Mouse (Mus musculus): ENCODE measurements around the gene Mtnr1b. TPM values are rescaled to one million over a fixed set of nuclear protein-coding genes. Genes with fewer than 3 reads are reported as not detected.

Mtnr1b gene
- total RNA-seq, 2 experiments from 2014 or later, result not detected

GRCm38 (mm10) chr9:15813002-15813911, 61.1 kb downstream of the Mtnr1b start:
- no peak for ATAC-seq (replicated peaks; ENCODE audit: low FRiP score, low TSS enrichment, poor library complexity, severe bottlenecking)

- no peak for ATAC-seq (replicated peaks; ENCODE audit: low FRiP score, low TSS enrichment, poor library complexity, severe bottlenecking)
Measured at GRCm38 (mm10) chr9:15804296-15804695, 70.1 kb downstream of the Mtnr1b start.

- no peak for ATAC-seq (replicated peaks; ENCODE audit: low FRiP score, low TSS enrichment, poor library complexity, severe bottlenecking)
Measured at GRCm38 (mm10) chr9:15802413-15803027, 71.8 kb downstream of the Mtnr1b start.

- ATAC-seq (replicated peaks; ENCODE audit: low FRiP score, low TSS enrichment, poor library complexity, severe bottlenecking), result no peak
Measured at GRCm38 (mm10) chr9:15800402-15800801, 74.0 kb downstream of the Mtnr1b start.

GRCm38 (mm10) chr9:15794408-15794807, 79.9 kb downstream of the Mtnr1b start:
- no peak for ATAC-seq (replicated peaks; ENCODE audit: low FRiP score, low TSS enrichment, poor library complexity, severe bottlenecking)

- ATAC-seq (replicated peaks; ENCODE audit: low FRiP score, low TSS enrichment, poor library complexity, severe bottlenecking), result no peak
Measured at GRCm38 (mm10) chr9:15792076-15792475, 82.3 kb downstream of the Mtnr1b start.

GRCm38 (mm10) chr9:15786610-15787009, 87.7 kb downstream of the Mtnr1b start:
- no peak for ATAC-seq (replicated peaks; ENCODE audit: low FRiP score, low TSS enrichment, poor library complexity, severe bottlenecking)

- ATAC-seq (replicated peaks; ENCODE audit: low FRiP score, low TSS enrichment, poor library complexity, severe bottlenecking), result no peak
Measured at GRCm38 (mm10) chr9:15786192-15786591, 88.2 kb downstream of the Mtnr1b start.

- ATAC-seq (replicated peaks; ENCODE audit: low FRiP score, low TSS enrichment, poor library complexity, severe bottlenecking), result no peak
Measured at GRCm38 (mm10) chr9:15781936-15782335, 92.4 kb downstream of the Mtnr1b start.

GRCm38 (mm10) chr9:15774911-15775310, 99.4 kb downstream of the Mtnr1b start:
- ATAC-seq (replicated peaks; ENCODE audit: low FRiP score, low TSS enrichment, poor library complexity, severe bottlenecking), result no peak

Other genes starting within 250 kb of the Mtnr1b start
- not detected in 2 replicates for gene Deup1, start 246.6 kb downstream of the Mtnr1b start, total RNA-seq (2014; fragmentation: Nextera tagmentation)
- gene Deup1, start 246.6 kb downstream of the Mtnr1b start, total RNA-seq (2017), result not detected in 2 replicates
- 1.3 and 1.7 TPM in 2 replicates for gene Slc36a4, start 164.8 kb downstream of the Mtnr1b start, total RNA-seq (2014; fragmentation: Nextera tagmentation)
- 1.8 and 2.9 TPM in 2 replicates for gene Slc36a4, start 164.8 kb downstream of the Mtnr1b start, total RNA-seq (2017)

Data from megakaryocyte-erythroid progenitor cell, adult 5-6 weeks (primary cell).